Mouse (Mus musculus): ENCODE data around the gene Cyp8b1. TPM values are rescaled to one million over a fixed set of nuclear protein-coding genes. Genes with fewer than 3 reads are reported as not detected.
A peak's percentile ranks its signal among the peaks of the same experiment; 100 is the strongest.

The Cyp8b1 gene
- total and polyA plus RNA-seq, 2 experiments, result 86.4 to 305 TPM

GRCm38 (mm10) chr9:121896820-121897219 lies 19.3 kb downstream of the Cyp8b1 start:
- Histone ChIP-seq H3K4me1 (ENCODE audit: control insufficient read depth, insufficient read depth, low read length) (peaks cover 6% of the 10 kb centered on the region), H3K79me2 (ENCODE audit: control insufficient read depth, insufficient read depth, low read length) (no peaks in the 10 kb centered on the region), H3K36me3 (ENCODE audit: control insufficient read depth, insufficient read depth, low read length) (no peaks in the 10 kb centered on the region), H3K9ac (ENCODE audit: low read depth, low read length) (no peak overlapping the region), H3K27ac (replicated peaks; ENCODE audit: insufficient read depth, low read depth, low read length) (no peak overlapping the region), H3K4me3 (ENCODE audit: insufficient read depth, low read depth, low read length) (no peak overlapping the region), H3K27me3 (ENCODE audit: control insufficient read depth, insufficient read depth, low read length) (no peaks in the 10 kb centered on the region)
- TF ChIP-seq POLR2A (IDR thresholded peaks at IDR 0.05; ENCODE audit: extremely low read depth, insufficient read depth, low read length) (no peak), CTCF (IDR thresholded peaks at IDR 0.05; ENCODE audit: low read depth, low read length) (no peak)
- DNase-seq (ENCODE audit: extremely low read depth, low read depth, low spot score), result no peak
- 91% methylated on average over 4 of the region's 4 CpGs for WGBS

GRCm38 (mm10) chr9:121895392-121895993 lies 20.6 kb downstream of the Cyp8b1 start:
- Histone ChIP-seq H3K4me3 (ENCODE audit: insufficient read depth, low read depth, low read length) (no peak overlapping the region), H3K4me1 (ENCODE audit: control insufficient read depth, insufficient read depth, low read length) (peaks cover 11% of the 10 kb centered on the region), H3K27me3 (ENCODE audit: control insufficient read depth, insufficient read depth, low read length) (no peaks in the 10 kb centered on the region), H3K9ac (ENCODE audit: low read depth, low read length) (no peak overlapping the region), H3K79me2 (ENCODE audit: control insufficient read depth, insufficient read depth, low read length) (no peaks in the 10 kb centered on the region), H3K36me3 (ENCODE audit: control insufficient read depth, insufficient read depth, low read length) (no peaks in the 10 kb centered on the region), H3K27ac (replicated peaks; ENCODE audit: insufficient read depth, low read depth, low read length) (no peak overlapping the region)
- TF ChIP-seq POLR2A (IDR thresholded peaks at IDR 0.05; ENCODE audit: extremely low read depth, insufficient read depth, low read length) (no peak), CTCF (IDR thresholded peaks at IDR 0.05; ENCODE audit: low read depth, low read length) (no peak)
- 84% methylated on average over 7 of the region's 7 CpGs for WGBS
- no peak for DNase-seq (ENCODE audit: extremely low read depth, low read depth, low spot score)

GRCm38 (mm10) chr9:121894447-121894846 lies 21.7 kb downstream of the Cyp8b1 start:
- H3K4me1 ChIP-seq (ENCODE audit: control insufficient read depth, insufficient read depth, low read length), result peaks cover 17% of the 10 kb centered on the region
- DNase-seq (ENCODE audit: extremely low read depth, low read depth, low spot score), result no peak
- H3K79me2 ChIP-seq (ENCODE audit: control insufficient read depth, insufficient read depth, low read length), result no peaks in the 10 kb centered on the region
- H3K27me3 ChIP-seq (ENCODE audit: control insufficient read depth, insufficient read depth, low read length), result no peaks in the 10 kb centered on the region
- H3K36me3 ChIP-seq (ENCODE audit: control insufficient read depth, insufficient read depth, low read length), result no peaks in the 10 kb centered on the region
- H3K4me3 ChIP-seq (ENCODE audit: insufficient read depth, low read depth, low read length), result no peak overlapping the region
- no peak for TF ChIP-seq CTCF (IDR thresholded peaks at IDR 0.05; ENCODE audit: low read depth, low read length)
- TF ChIP-seq POLR2A (IDR thresholded peaks at IDR 0.05; ENCODE audit: extremely low read depth, insufficient read depth, low read length), result no peak
- H3K9ac ChIP-seq (ENCODE audit: low read depth, low read length), result no peak overlapping the region
- H3K27ac ChIP-seq (replicated peaks; ENCODE audit: insufficient read depth, low read depth, low read length), result no peak overlapping the region
- WGBS, result 92% methylated on average over 7 of the region's 7 CpGs

- no peak overlapping the region for H3K27ac ChIP-seq (replicated peaks; ENCODE audit: insufficient read depth, low read depth, low read length)
- H3K36me3 ChIP-seq (ENCODE audit: control insufficient read depth, insufficient read depth, low read length), result no peaks in the 10 kb centered on the region
- no peak overlapping the region for H3K9ac ChIP-seq (ENCODE audit: low read depth, low read length)
- 92% methylated on average over 12 of the region's 12 CpGs for WGBS
- H3K79me2 ChIP-seq (ENCODE audit: control insufficient read depth, insufficient read depth, low read length), result no peaks in the 10 kb centered on the region
- peaks cover 18% of the 10 kb centered on the region for H3K4me1 ChIP-seq (ENCODE audit: control insufficient read depth, insufficient read depth, low read length)
- DNase-seq (ENCODE audit: extremely low read depth, low read depth, low spot score), result no peak
- H3K4me3 ChIP-seq (ENCODE audit: insufficient read depth, low read depth, low read length), result no peak overlapping the region
- no peak for TF ChIP-seq CTCF (IDR thresholded peaks at IDR 0.05; ENCODE audit: low read depth, low read length)
- no peak for TF ChIP-seq POLR2A (IDR thresholded peaks at IDR 0.05; ENCODE audit: extremely low read depth, insufficient read depth, low read length)
- H3K27me3 ChIP-seq (ENCODE audit: control insufficient read depth, insufficient read depth, low read length), result no peaks in the 10 kb centered on the region
Measured at GRCm38 (mm10) chr9:121892057-121892687, 23.9 kb downstream of the Cyp8b1 start.

- Histone ChIP-seq H3K9ac (ENCODE audit: low read depth, low read length) (no peak overlapping the region), H3K27me3 (ENCODE audit: control insufficient read depth, insufficient read depth, low read length) (no peaks in the 10 kb centered on the region), H3K4me1 (ENCODE audit: control insufficient read depth, insufficient read depth, low read length) (peaks cover 18% of the 10 kb centered on the region), H3K27ac (replicated peaks; ENCODE audit: insufficient read depth, low read depth, low read length) (peak overlapping the region; percentile 66), H3K79me2 (ENCODE audit: control insufficient read depth, insufficient read depth, low read length) (no peaks in the 10 kb centered on the region), H3K36me3 (ENCODE audit: control insufficient read depth, insufficient read depth, low read length) (no peaks in the 10 kb centered on the region), H3K4me3 (ENCODE audit: insufficient read depth, low read depth, low read length) (no peak overlapping the region)
- TF ChIP-seq CTCF (IDR thresholded peaks at IDR 0.05; ENCODE audit: low read depth, low read length), result no peak
- TF ChIP-seq POLR2A (IDR thresholded peaks at IDR 0.05; ENCODE audit: extremely low read depth, insufficient read depth, low read length), result no peak
- no peak for DNase-seq (ENCODE audit: extremely low read depth, low read depth, low spot score)
- WGBS, result 92% methylated on average over 9 of the region's 9 CpGs
Measured at GRCm38 (mm10) chr9:121891301-121891700, 24.8 kb downstream of the Cyp8b1 start.

- H3K36me3 ChIP-seq (ENCODE audit: control insufficient read depth, insufficient read depth, low read length), result no peaks in the 10 kb centered on the region
- peaks cover 18% of the 10 kb centered on the region for H3K4me1 ChIP-seq (ENCODE audit: control insufficient read depth, insufficient read depth, low read length)
- H3K4me3 ChIP-seq (ENCODE audit: insufficient read depth, low read depth, low read length), result no peak overlapping the region
Measured at GRCm38 (mm10) chr9:121890441-121890941, 25.6 kb downstream of the Cyp8b1 start.

More at GRCm38 (mm10) chr9:121890441-121890941, 25.6 kb downstream of the Cyp8b1 start:
- Histone ChIP-seq H3K9ac (ENCODE audit: low read depth, low read length) (peak overlapping the region; percentile 44), H3K27me3 (ENCODE audit: control insufficient read depth, insufficient read depth, low read length) (no peaks in the 10 kb centered on the region), H3K27ac (replicated peaks; ENCODE audit: insufficient read depth, low read depth, low read length) (peak overlapping the region; percentile 66), H3K79me2 (ENCODE audit: control insufficient read depth, insufficient read depth, low read length) (no peaks in the 10 kb centered on the region)
- DNase-seq (ENCODE audit: extremely low read depth, low read depth, low spot score), result peak; percentile 45
- TF ChIP-seq CTCF (IDR thresholded peaks at IDR 0.05; ENCODE audit: low read depth, low read length) (no peak), POLR2A (IDR thresholded peaks at IDR 0.05; ENCODE audit: extremely low read depth, insufficient read depth, low read length) (no peak)
- WGBS, result 22% methylated on average over 18 of the region's 18 CpGs

Measured in liver, adult 2 months (tissue).